1 mouse cellular context compared by ENCODE assay signal in the genomic region with DNA sequence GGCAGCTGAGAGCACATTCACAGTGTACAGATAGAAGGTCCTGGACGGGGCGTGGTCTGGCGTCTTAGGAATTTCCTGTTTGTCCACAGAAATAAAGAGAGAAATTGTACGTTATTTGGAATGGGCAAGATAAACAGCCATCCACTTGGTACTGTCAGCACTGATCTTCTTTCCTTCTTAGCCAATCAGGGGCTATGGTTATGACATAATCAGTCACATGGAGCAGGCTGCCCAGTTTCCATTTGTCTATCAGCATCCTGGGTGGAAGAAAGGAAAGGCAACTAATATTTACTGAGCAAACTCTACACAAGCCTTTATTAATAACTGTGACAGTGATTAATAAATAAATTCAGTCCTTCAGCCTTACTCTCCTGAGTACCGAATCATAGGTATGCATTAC.
TF ChIP-seq lines count a peak whose summit lies in the region.

No protein-coding gene starts in this region.

TF ChIP-seq in C2C12, 6 proteins besides CTCF, POLR2A, EP300 and RAD21:
- TF ChIP-seq USF1 (IDR thresholded peaks at IDR 0.05; ENCODE audit: low read depth): peak; percentile 75
- TF ChIP-seq MAX (IDR thresholded peaks at IDR 0.05): no peak
- no peak for TF ChIP-seq FOSL1 (IDR thresholded peaks at IDR 0.05; ENCODE audit: insufficient read depth, low read length, poor library complexity, severe bottlenecking)
